Mouse (Mus musculus) gastrocnemius, postnatal 10 days (tissue): Measurements from ENCODE around the gene Dnah9. TPM values are rescaled to one million over a fixed set of nuclear protein-coding genes. Genes with fewer than 3 reads are reported as not detected.

Experiments used
- DNase-seq: peaks from one replicate; pipeline ENCODE4 v3.0.0; 2021; ENCODE audit warnings: mixed read lengths
- total RNA-seq, 2 experiments: library from RNA; stranded (reverse); gene quantifications; 2 replicates each; pipeline ENCODE4 v1.2.3; 2021

The Dnah9 gene
- total RNA-seq, 2 experiments from 2014 or later: not detected

DNA sequence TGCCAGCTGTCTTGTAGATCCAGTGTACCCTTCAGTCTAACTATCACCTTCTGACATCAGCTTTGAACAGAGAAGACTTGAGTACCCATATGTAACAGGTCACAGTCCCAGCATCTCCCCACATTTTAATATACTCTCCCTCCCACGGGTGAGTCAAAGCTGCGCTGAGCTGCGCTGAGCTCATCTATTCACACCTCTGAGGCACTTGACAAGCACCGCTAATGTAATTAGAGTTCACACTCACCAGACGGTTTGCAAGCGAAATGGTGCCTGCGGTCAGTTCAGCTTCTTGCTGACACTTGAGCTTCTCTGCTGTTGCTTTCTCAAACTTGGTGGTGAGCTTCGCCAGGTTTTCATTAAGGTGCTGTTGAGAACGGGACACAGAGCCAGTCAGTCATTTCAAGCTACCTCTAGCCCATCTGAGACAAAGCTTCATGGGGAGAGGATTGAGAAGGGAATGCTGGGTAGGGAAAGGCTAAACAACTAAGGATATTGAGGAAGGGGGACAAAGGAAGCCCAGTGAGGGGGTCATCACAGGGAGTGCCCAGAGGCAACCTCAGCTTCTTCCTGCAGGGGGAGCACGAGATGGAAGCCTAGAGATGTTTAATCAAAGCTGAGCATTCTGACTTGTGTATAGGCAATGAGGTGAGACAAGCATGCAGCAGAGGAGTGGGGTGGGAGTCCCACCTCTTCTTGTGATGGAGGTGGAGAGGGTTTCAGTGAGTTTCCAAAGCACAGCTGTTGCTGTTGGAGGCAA is 249.7 kb downstream of the Dnah9 start:
- DNase-seq: no peak

DNA sequence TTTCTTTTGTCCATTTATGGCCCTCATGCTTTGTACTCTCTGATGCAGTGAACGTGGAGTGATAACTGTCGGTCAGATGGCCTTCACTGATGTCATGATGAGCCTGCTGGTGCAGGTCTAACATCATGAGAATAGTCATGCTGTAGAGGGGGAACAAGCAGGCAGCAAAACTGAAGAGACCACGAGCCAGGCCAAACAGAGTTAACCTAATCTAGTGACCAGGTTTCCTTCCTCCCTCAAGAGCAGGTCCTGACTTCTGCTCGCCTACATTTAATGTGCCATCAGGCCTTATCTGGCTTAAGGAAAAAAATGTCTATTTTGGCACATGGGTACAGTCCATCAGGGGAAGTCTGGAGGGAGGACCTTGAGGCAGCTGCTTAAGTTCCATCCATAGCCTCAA is 259.2 kb downstream of the Dnah9 start:
- DNase-seq: no peak

GRCm38 (mm10) chr11:65905487-65905886 is 262.9 kb downstream of the Dnah9 start:
- DNase-seq: no peak

- no peak for DNase-seq
These were observed 264.4 kb downstream of the Dnah9 start for GRCm38 (mm10) chr11:65903944-65904343.

DNA sequence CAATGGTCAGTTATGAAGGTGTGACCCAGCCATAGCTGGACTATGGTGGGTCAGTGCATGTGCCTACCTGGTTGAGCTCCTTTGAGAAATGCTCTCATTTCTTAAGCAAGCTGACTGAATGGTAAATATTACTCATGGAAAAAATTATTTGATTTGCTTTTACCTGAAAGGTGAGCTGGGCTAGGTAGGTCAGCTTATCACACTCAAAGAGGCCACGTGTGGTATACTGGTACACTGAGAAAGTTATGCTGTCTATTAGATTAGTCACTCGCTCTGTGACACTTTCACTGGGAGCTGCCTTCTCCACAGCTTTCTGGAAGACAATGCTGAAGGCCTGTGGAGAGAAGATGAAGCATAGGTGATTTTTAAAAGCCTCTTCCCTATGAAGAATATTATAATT is 286.9 kb downstream of the Dnah9 start:
- DNase-seq: no peak

- DNase-seq: no peak
These were observed 291.1 kb downstream of the Dnah9 start for GRCm38 (mm10) chr11:65877146-65877775.

DNA sequence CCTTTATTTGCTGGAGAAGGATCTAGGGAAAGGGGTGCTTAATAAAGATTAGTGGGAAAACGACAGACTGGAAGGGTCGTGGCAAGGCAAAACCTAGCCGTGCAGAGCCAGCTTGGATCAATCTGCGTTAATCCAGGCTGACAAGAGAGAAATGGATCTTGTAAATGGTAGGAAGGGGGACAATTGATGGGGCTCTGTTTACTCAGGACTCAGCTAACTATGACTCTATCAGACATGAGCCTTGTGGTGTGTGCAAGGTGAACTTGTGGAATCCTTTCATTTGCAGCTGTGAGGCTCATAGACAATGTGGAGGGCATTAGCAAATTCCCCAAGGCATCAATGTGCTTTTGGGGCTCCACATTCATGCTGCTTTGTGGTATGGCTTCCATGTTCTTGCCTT is 306.9 kb downstream of the Dnah9 start:
- DNase-seq: no peak

DNA sequence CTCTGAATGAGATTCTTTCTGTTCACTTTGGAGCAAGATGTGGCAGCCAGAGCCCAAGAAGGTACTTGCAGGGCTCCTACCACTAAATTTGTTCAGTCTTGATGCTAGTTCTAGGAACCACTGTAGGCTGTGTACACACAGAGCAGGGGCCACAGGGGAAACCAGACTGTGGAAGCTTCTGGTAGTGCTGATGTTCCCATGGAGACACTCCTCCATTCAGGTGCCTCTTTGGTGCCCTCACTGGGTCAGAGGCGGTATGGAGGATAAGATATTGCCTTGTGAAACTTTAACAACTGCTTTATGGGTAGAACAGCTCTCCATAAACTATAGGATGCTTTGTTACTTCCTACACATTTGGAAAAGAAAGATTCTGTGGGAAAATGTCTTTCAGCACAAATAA is 316.3 kb downstream of the Dnah9 start:
- no peak for DNase-seq

DNA sequence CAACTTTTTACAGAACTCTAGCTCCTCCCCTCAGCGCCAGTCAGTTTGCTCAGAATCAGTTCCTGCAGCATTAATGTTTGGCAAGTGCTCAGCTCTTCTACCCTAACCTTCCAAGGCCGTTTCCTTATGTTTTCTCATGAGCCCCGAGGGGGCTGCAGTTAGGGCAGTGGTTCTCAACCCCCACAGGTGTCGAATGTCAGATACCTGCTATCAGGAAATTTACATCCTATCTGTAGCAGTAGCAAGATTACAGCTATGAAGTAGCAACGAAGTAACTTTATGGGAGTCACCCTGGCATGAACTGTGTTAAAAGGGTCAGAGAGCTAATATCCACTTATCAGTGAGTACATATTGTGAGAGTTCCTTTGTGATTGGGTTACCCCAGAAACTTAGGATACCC is 321.9 kb downstream of the Dnah9 start:
- no peak for DNase-seq

GRCm38 (mm10) chr11:65838999-65839398 is 329.4 kb downstream of the Dnah9 start:
- peak; percentile 9 for DNase-seq

- no peak for DNase-seq
These were observed 343.8 kb downstream of the Dnah9 start for GRCm38 (mm10) chr11:65824556-65824955.

DNA sequence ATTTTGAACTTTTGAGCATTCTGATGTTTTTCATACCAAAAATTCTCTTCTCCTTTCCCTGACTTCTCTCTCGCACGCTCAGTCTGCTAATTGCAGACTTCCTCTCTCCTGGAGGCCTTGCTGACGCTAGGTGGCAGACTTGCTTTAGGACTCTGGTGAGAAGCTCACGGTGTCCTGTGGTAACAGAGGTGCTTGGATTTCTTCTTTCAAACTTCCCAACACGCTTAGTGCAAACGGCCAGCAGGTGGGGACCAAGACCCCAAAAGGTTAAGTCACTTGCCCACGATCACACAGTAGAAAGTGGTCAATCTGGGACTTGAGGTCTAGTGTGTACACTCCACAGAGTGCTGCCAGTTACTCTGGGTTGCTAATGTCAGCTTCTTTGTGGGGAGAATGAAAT is 347.5 kb downstream of the Dnah9 start:
- peak; percentile 67 for DNase-seq

GRCm38 (mm10) chr11:65820280-65820679 is 348.1 kb downstream of the Dnah9 start:
- DNase-seq: no peak

- DNase-seq: no peak
These were observed 350.2 kb downstream of the Dnah9 start for GRCm38 (mm10) chr11:65818193-65818592.

GRCm38 (mm10) chr11:65816237-65816636 is 352.1 kb downstream of the Dnah9 start:
- DNase-seq: no peak

GRCm38 (mm10) chr11:65814381-65814780 is 354.0 kb downstream of the Dnah9 start:
- DNase-seq: no peak

DNA sequence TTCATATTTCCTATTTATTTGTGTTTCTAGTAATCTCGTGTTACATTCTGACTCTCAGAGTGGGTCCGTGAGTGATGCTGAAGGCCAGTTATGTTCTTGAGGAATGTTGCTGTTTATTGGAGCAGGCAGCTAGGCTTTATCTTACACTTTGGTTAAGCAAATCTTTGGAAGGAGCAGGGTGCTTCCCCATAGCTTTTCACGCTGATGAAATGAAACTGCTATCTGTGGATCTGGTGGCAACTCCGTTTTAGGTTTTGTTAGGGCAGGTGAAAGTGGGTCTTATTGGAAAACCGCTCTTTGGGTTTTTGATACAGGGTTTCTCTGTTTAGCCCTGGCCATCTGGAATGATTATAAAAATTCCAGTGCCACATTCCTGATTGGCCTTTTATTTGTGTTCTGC is 356.3 kb downstream of the Dnah9 start:
- no peak for DNase-seq

- DNase-seq: no peak
These were observed 360.8 kb downstream of the Dnah9 start for GRCm38 (mm10) chr11:65807601-65808000.

DNA sequence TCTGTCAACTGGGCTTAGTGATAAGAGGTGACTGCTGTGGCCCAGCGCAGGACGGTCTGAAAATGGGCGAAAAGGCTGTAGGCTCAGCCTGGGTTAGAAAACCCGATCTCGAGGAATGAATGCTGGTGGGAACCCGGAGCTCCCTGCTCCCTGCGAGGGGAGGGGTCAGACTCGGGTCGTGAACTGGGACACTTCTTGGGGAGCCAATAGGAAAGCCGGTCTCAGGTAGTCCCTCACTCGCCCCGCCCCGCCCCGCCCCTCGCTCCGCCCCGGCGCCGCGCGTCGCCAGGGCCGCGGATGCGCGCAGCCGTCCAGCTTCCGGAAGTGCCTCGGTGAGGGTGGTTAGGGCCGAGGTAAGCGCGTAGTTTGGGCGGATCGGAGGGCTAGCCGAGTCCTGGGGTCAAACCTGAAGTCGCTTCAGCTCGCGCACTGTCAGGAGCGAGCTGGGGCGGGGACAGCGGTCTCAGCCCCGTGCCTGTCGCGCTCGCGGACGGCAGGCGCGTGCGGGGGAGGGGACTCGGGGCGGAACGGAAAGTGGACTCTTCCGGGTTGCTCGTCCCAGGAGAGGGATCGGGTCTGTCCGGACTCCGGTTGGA is 361.3 kb downstream of the Dnah9 start, which contains the start of gene Zkscan6:
TSS of gene Zkscan6 (plus strand) at position 267 of the 596 bp plus-strand sequence.
- DNase-seq: peak; percentile 75

- peak; percentile 14 for DNase-seq
These were observed 361.9 kb downstream of the Dnah9 start for GRCm38 (mm10) chr11:65806321-65806904.

GRCm38 (mm10) chr11:65801899-65802298 is 366.5 kb downstream of the Dnah9 start:
- no peak for DNase-seq

DNA sequence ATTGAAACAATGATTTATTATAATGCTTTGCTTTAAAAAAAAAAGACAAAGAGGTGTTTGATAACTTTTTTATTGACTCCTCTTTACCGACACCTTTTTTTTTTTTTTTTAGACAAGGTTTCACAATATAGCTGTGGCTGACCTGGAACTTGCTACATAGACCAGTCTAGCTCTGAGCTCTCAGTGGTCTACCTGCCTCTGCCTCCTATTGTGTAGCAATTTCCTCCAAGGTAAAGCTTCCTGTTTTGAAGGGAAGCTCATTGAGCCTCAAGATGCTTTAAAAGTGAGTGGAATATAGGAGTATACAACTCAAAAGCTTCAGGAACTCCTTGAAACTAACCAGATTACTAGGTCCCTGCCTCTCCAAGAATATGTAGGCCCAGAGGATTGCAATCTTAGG is 372.5 kb downstream of the Dnah9 start:
- DNase-seq: no peak
